Mouse (Mus musculus) midbrain, embryonic 14.5 days (tissue): ENCODE results near the gene Rab4b. TPM values are rescaled to one million over a fixed set of nuclear protein-coding genes. Genes with fewer than 3 reads are reported as not detected.

ENCODE experiments used
- ATAC-seq: fragments of 200-750 bp; cut with Nextera tagmentation; 2 replicates; pipeline ENCODE4 v1.8.0; 2017; ENCODE audit warnings: moderate number of reproducible peaks, moderate library complexity; ENCODE audit not compliant: low FRiP score, low TSS enrichment
- DNase-seq: peaks from one replicate; pipeline ENCODE4 v3.0.0-alpha.2; 2015
- H3K27ac ChIP-seq: fragments of 300-500 bp; sonication (generic); replicated peaks from 2 replicates; pipeline ENCODE4 v1.5.1; 2014; ENCODE audit warnings: mild to moderate bottlenecking, low read depth, low read length, moderate library complexity
- H3K27me3 ChIP-seq: fragments of 300-500 bp; sonication (generic); 2 replicates; pipeline ENCODE4 v1.6.1; 2014; ENCODE audit warnings: low read length, control low read depth, mixed read lengths; ENCODE audit not compliant: control insufficient read depth, insufficient read depth
- H3K36me3 ChIP-seq: fragments of 300-500 bp; sonication (generic); 2 replicates; pipeline ENCODE4 v1.6.1; 2014; ENCODE audit warnings: low read length, control low read depth; ENCODE audit not compliant: control insufficient read depth, insufficient read depth
- H3K4me1 ChIP-seq: fragments of 300-500 bp; sonication (generic); 2 replicates; pipeline ENCODE4 v1.6.1; 2014; ENCODE audit warnings: mild to moderate bottlenecking, antibody characterized with exemption, low read length, control low read depth; ENCODE audit not compliant: control insufficient read depth, insufficient read depth
- H3K4me2 ChIP-seq: fragments of 300-500 bp; sonication (generic); 2 replicates; pipeline ENCODE4 v1.6.1; 2014; ENCODE audit warnings: mild to moderate bottlenecking, low read length, moderate library complexity
- H3K4me3 ChIP-seq: fragments of 300-500 bp; sonication (generic); replicated peaks from 2 replicates; pipeline ENCODE4 v1.5.1; 2014; ENCODE audit warnings: low read depth, low read length
- H3K9ac ChIP-seq: fragments of 300-500 bp; sonication (generic); replicated peaks from 2 replicates; pipeline ENCODE4 v1.6.1; 2014; ENCODE audit warnings: mild to moderate bottlenecking, low read length, moderate library complexity
- H3K9me3 ChIP-seq: fragments of 300-500 bp; sonication (generic); 2 replicates; pipeline ENCODE4 v1.6.1; 2016; ENCODE audit warnings: low read length, control low read depth, mixed read lengths; ENCODE audit not compliant: control insufficient read depth
- WGBS: fragments of 180-500 bp; shearing (Covaris S2); extraction: QIAGEN DNeasy Blood & Tissue Kit; methylation state at CpG from one replicate; pipeline ENCODE4 v1.1.7; 2014; 5-methylcytosine and 5-hydroxymethylcytosine counted together
- polyA plus RNA-seq: library from polyadenylated mRNA; unstranded; fragments of >200 nt; fragmentation: Nextera tagmentation; extraction: Ambion mirVana; gene quantifications from 2 replicates; pipeline ENCODE4 v1.2.1, GENCODE M21; 2014

Gene Rab4b
- polyA plus RNA-seq, 1 experiment from 2014 or later: 87.7 TPM

GRCm38 (mm10) chr7:27218586-27218985, 39.9 kb upstream of the Rab4b start:
- no peaks in the 10 kb centered on the region for H3K9me3 ChIP-seq
- WGBS: 89% methylated on average over 7 of the region's 7 CpGs
- ATAC-seq: no peak
- DNase-seq: no peak
- H3K27ac ChIP-seq: no peak overlapping the region
- H3K9ac ChIP-seq: no peak overlapping the region
- H3K4me2 ChIP-seq: no peak overlapping the region
- peaks cover 48% of the 10 kb centered on the region for H3K36me3 ChIP-seq
- no peak overlapping the region for H3K4me3 ChIP-seq
- no peaks in the 10 kb centered on the region for H3K27me3 ChIP-seq
- H3K4me1 ChIP-seq: peaks cover 2% of the 10 kb centered on the region; the same call in 1 of the 2 replicates

- WGBS: 91% methylated on average over 2 of the region's 2 CpGs
These were observed 33.9 kb upstream of the Rab4b start for GRCm38 (mm10) chr7:27212626-27213025.

GRCm38 (mm10) chr7:27203730-27204449, 25.2 kb upstream of the Rab4b start:
- H3K4me3 ChIP-seq: no peak overlapping the region
- H3K4me2 ChIP-seq: no peak overlapping the region
- H3K27ac ChIP-seq: no peak overlapping the region
- no peaks in the 10 kb centered on the region for H3K9me3 ChIP-seq
- no peaks in the 10 kb centered on the region for H3K27me3 ChIP-seq
- DNase-seq (no peak), ATAC-seq (no peak)
- 96% methylated on average over 8 of the region's 8 CpGs for WGBS
- H3K9ac ChIP-seq: no peak overlapping the region
- no peaks in the 10 kb centered on the region for H3K4me1 ChIP-seq
- H3K36me3 ChIP-seq: peaks cover 60% of the 10 kb centered on the region

More at GRCm38 (mm10) chr7:27212626-27213025, 33.9 kb upstream of the Rab4b start:
- no peak overlapping the region for H3K9ac ChIP-seq
- no peak overlapping the region for H3K4me3 ChIP-seq
- H3K4me2 ChIP-seq: no peak overlapping the region
- no peaks in the 10 kb centered on the region for H3K4me1 ChIP-seq
- DNase-seq (no peak), ATAC-seq (no peak)
- H3K9me3 ChIP-seq: no peaks in the 10 kb centered on the region
- H3K27me3 ChIP-seq: no peaks in the 10 kb centered on the region
- peaks cover 86% of the 10 kb centered on the region for H3K36me3 ChIP-seq
- H3K27ac ChIP-seq: no peak overlapping the region

GRCm38 (mm10) chr7:27198779-27199178, 20.1 kb upstream of the Rab4b start:
- Histone ChIP-seq H3K9ac (no peak overlapping the region), H3K9me3 (no peaks in the 10 kb centered on the region), H3K4me1 (peaks cover 15% of the 10 kb centered on the region), H3K4me3 (no peak overlapping the region), H3K27ac (no peak overlapping the region), H3K27me3 (no peaks in the 10 kb centered on the region), H3K4me2 (no peak overlapping the region), H3K36me3 (peaks cover 21% of the 10 kb centered on the region)
- 93% methylated on average over 8 of the region's 8 CpGs for WGBS
- ATAC-seq (no peak), DNase-seq (no peak)

- H3K27ac ChIP-seq: no peak overlapping the region
- no peak overlapping the region for H3K9ac ChIP-seq
- H3K36me3 ChIP-seq: peaks cover 21% of the 10 kb centered on the region
These were observed 19.7 kb upstream of the Rab4b start for GRCm38 (mm10) chr7:27198355-27198754.

GRCm38 (mm10) chr7:27197634-27198033, 18.9 kb upstream of the Rab4b start:
- Histone ChIP-seq H3K36me3 (peaks cover 21% of the 10 kb centered on the region), H3K4me2 (no peak overlapping the region), H3K27me3 (no peaks in the 10 kb centered on the region), H3K4me3 (no peak overlapping the region), H3K9me3 (no peaks in the 10 kb centered on the region), H3K27ac (no peak overlapping the region), H3K9ac (no peak overlapping the region), H3K4me1 (peaks cover 18% of the 10 kb centered on the region)
- 95% methylated on average over 8 of the region's 8 CpGs for WGBS
- ATAC-seq (no peak), DNase-seq (no peak)

More at GRCm38 (mm10) chr7:27198355-27198754, 19.7 kb upstream of the Rab4b start:
- no peaks in the 10 kb centered on the region for H3K27me3 ChIP-seq
- no peak overlapping the region for H3K4me2 ChIP-seq
- ATAC-seq (no peak), DNase-seq (no peak)
- H3K9me3 ChIP-seq: no peaks in the 10 kb centered on the region
- no peak overlapping the region for H3K4me3 ChIP-seq
- peaks cover 18% of the 10 kb centered on the region for H3K4me1 ChIP-seq

GRCm38 (mm10) chr7:27197136-27197535, 18.4 kb upstream of the Rab4b start:
- peaks cover 21% of the 10 kb centered on the region for H3K36me3 ChIP-seq
- H3K4me3 ChIP-seq: no peak overlapping the region
- H3K9ac ChIP-seq: no peak overlapping the region
- no peak overlapping the region for H3K4me2 ChIP-seq
- no peak for DNase-seq
- no peaks in the 10 kb centered on the region for H3K9me3 ChIP-seq
- no peak overlapping the region for H3K27ac ChIP-seq
- ATAC-seq: no peak
- 87% methylated on average over 3 of the region's 3 CpGs for WGBS
- no peaks in the 10 kb centered on the region for H3K27me3 ChIP-seq
- H3K4me1 ChIP-seq: peaks cover 18% of the 10 kb centered on the region

GRCm38 (mm10) chr7:27195681-27196611, 17.2 kb upstream of the Rab4b start, which contains the start of the genes BC024978 and Snrpa:
Gene BC024978, plus strand, starts transcription at chr7:27195781.
Gene Snrpa, minus strand, starts transcription at chr7:27196271.
- no peaks in the 10 kb centered on the region for H3K9me3 ChIP-seq
- peak within 1 kb of the TSS; percentile 79 for H3K4me2 ChIP-seq
- peak within 1 kb of the TSS; percentile 94 for H3K27ac ChIP-seq
- no peaks in the 10 kb centered on the region for H3K27me3 ChIP-seq
- peaks cover 31% of the 10 kb centered on the region for H3K36me3 ChIP-seq
- peak within 1 kb of the TSS; percentile 73 for H3K9ac ChIP-seq
- peak within 1 kb of the TSS; percentile 85 for H3K4me3 ChIP-seq
- peaks cover 18% of the 10 kb centered on the region for H3K4me1 ChIP-seq
- under 1% methylated on average over 64 of the region's 64 CpGs for WGBS
- peak; percentile 97 for DNase-seq
- peak; percentile 98 for ATAC-seq
